Mouse (Mus musculus) lung, postnatal 25 days (tissue): ENCODE measurements around the gene Cdh16.
A peak's percentile ranks its signal among the peaks of the same experiment; 100 is the strongest.
"Not testable (repeated sequence)": the region's sequence is repeated elsewhere in the genome, so short reads cannot be mapped to it uniquely, and the experiment has no call there.

Source experiments
- DNase-seq: peaks from one replicate; pipeline ENCODE4 v3.0.0; 2022; ENCODE audit warnings: low spot score

Cdh16 gene

GRCm38 (mm10) chr8:104624161-104624560 lies at the start of gene Cdh16:
TSS of gene Cdh16 (minus strand) at chr8:104624396.
- peak; percentile 71 for DNase-seq

DNA sequence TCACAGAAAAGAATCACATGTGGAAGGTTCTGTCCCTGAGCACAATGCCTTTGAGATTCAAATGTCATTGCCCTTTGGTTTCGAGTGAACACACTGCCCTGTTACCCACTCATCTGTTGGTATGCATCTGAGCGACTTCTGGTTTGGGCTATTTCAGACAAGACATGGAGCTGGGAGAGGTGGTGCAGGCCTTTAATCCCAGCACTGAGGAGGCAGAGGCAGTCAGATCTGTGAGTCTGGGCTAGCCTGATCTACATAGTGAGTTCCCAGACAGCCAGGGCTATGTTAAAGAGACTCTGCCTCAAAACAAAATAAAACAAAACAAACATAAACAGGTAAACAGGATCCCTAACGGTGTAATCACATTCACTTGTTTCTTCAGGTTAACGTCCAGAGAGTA lies 31.4 kb upstream of the Cdh16 start:
- no peak for DNase-seq

DNA sequence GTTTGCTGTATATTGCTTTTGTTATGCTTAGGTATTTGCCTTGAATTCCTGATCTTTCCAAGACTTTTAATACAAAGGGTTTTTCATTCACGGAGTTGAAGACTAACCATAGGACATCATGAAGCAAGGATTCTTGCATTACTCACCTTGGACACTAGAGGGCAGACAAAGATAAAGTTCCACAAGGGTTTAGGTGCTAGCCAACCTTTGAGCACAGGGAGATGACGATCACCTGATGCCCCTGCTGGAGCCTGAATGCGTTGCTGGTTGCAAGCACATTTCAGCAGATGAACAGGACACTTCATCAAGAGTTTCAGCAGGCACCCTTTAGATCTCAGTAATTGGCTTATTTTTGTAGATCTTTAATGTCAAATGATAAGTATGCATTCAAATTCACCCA lies 30.8 kb upstream of the Cdh16 start:
- DNase-seq = peak; percentile 84

GRCm38 (mm10) chr8:104644187-104644586 lies 20.0 kb upstream of the Cdh16 start:
- DNase-seq = not testable (repeated sequence)

GRCm38 (mm10) chr8:104642324-104642654 lies 18.1 kb upstream of the Cdh16 start:
- DNase-seq = no peak

- DNase-seq = peak; percentile 89
Measured at GRCm38 (mm10) chr8:104641426-104642323, 17.5 kb upstream of the Cdh16 start, which contains the start of gene Ciao2b. TSS of gene Ciao2b (minus strand) at chr8:104641965.

DNA sequence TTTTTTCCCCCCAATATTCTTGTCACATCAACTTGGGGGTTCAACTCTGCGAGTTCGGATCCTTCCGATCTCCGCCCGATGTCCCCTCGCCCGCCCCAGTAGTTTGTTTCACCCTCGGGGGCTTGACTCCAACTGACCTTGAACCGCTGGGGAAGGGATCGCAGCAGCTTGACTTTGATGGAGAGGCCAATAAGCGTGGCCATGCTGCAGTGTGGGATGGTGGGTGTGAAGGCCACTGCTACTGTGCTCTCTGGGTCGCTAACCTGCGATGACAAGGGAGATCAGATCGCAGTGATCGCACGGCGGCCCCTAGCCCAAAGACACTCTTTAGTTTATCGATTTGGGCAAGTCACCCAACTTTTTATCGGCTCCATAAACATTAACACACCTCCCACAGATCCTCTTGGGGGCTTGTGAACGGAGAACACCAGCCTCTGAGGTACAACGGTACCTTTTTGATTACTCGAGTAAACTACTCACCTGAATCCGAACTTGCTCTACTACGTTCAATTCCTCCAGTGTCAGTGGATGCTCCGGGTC lies 16.7 kb upstream of the Cdh16 start:
- no peak for DNase-seq

DNA sequence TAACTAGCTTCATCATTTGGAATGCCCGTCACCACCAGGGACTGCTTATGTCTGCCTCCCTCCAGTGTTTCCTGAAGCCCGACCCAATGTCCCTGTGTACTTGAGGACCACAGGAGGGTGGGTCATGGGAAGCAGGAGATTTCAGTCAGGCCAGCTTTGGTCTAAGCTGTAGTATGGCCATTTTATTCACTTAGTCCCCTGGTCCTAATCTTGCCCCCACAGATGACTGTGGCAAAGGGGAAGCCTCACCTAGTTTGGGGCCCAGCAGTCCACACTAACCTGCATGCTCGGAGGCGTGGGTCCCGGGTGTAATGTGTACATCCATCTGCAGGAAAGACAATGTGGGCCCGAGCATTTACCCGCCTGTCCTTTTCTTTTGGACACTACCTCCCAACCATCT lies 16.0 kb upstream of the Cdh16 start:
- no peak for DNase-seq

- no peak for DNase-seq
Measured at GRCm38 (mm10) chr8:104638010-104638409, 13.8 kb upstream of the Cdh16 start.

DNA sequence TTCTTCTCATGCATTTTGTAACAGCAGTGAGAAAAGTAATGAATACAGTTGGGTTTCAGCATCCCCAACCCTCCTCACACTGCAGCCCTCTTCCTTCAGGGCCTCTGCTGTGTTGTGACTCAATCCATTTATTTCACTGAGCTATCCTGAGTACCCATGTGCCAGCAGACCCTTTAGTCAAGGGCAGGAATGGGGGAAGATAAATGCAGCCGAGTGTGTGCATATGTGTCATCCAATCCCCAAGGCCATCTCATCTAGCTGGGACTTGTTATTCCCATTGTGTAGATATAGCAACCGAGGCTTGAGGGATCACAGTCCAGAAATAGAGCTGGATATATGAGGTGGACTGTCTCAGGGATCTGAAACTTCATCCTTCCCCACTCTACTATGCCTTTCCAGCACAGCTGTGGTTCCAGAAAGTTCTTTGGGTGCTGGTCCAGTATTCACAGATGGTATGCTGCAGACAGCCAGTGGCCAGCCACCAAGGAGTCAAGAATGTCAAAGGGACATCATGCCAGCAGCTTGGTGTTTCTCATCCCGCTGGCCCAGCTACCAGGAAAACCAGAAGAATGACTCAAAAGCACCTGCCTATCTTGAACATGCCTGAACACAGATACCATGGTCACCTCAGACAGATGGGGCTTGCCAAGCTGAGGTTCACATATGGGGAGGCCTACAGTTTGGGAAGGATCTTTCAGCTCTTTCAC lies 11.0 kb upstream of the Cdh16 start:
- DNase-seq = no peak

GRCm38 (mm10) chr8:104633156-104633744 lies 9.1 kb upstream of the Cdh16 start:
- no peak for DNase-seq

DNA sequence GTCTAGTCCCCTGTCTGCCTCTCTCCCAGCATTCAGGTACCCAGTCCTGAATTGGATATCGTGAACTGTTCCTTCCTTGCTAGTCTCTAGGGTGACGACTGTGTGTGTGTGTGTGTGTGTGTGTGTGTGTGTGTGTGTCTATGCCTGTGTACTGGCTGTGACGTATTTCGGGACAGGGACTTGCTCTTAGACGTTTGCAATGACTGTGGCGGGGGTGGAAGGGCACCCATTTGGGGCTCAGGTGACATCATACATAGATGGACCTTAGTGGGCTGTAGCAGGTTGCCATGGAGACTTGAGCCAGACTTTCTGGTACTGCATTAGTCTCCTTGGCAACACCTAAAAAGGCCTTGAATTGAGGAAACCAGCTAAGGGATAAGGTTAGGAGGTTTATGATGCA lies 8.3 kb upstream of the Cdh16 start:
- DNase-seq = no peak

DNA sequence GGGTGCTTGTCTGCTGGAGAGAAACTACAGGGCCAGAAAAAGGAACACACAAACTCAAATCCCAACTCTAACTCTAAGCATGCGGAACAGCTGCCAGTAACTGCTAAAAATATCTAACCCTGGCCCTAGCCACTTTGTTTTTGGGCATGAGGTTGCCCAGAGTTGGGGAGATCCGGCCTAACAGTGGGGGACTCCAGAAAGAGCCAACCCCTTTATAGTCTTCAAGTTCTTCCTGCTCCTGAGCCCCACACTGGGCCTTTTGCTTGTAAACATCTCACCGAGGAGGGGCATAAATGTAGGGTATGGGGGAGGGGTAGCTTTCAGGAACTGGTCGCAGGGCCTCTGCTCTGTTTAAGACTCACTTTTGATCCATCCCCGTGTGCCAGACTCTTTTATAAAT lies 7.8 kb upstream of the Cdh16 start:
- no peak for DNase-seq

DNA sequence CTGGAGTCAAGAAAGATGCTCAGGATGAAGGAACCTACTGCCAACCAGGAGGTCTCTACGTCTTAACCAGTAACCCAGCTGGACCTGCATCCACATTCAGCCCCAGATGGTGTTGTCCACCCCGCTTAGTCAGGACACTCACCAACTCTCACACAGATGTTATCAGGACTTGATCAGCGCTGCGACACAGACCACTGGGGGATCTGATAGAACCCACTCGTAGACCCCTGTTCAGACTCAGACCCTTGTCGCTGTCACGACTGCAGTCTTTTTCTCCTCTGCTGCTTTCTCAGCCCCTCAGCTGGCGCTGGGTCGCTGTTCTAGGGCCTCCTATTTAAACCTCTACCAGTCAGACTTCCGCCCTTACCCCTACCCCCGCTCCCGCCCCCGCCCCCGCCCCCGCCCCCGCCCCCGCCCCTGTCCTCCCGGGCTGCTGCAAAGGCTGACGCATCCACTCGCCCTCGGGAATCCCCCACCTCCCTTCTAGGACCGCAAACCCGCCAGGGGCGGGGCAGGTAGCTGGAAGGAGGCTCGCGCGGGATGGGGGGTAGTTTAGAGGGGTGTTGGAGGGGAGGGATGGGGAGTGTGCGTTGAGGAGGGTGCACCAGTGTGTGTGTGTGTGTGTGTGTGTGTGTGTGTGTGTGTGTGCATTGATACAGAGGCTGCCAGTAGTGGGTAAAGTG lies 6.9 kb upstream of the Cdh16 start, which contains the start of gene Rrad:
TSS of gene Rrad (minus strand) at position 347 of the 683 bp plus-strand sequence.
- peak; percentile 56 for DNase-seq

GRCm38 (mm10) chr8:104630574-104630973 lies 6.4 kb upstream of the Cdh16 start:
- DNase-seq = no peak

DNA sequence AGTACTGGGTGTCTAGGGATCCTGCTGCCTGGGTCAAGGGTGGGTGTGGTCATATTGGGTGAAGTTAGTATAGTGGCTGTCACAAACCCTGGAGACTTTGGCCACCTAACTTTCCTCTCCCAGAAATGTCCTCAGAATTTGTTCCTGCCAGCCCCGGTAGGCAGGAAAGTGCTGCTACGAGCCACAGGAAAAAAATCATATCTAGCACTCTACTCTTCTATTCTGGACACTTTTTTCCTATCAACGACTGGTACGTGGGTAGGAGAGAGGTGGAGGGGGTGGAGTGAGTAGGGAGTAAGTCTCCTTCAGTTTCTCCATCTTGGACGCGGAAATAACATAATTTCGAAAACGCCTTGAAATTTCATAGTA lies 5.9 kb upstream of the Cdh16 start:
- DNase-seq = no peak

DNA sequence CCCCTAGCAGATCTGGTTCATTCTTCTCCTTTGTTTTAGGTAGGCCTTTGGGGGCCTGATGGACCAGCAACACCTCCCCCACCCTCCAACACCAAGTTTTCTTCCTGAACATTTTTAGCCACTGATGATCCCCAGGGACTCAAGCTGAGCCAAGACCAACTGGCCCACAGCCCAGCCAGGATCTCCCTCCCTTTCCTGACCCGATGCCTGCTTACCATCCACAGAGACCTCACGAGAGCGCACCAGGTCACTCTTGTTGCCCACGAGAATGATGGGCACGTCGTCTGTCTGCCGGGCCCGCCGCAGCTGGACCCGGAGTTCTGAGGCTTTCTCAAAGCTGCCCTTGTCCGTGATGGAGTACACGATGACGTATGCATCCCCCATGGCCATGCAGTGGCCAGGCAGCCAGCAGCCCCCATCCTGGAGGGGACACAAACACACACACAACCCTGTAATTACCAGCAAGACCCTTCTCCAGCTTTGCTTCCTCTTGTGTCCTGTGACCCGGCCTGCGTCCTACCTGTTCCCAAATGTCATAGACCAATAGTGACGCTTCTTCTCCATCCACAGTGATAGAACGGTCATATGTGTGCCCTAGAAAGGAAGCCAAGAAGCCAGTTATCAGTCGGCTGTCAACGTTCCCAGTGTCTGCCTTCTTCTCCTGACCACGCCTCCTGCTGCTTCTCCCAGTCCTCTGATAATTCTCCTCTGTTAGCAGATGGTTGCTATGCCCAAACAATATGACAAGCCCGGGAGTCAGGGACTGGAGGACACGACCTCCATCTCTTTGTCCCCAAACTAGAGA lies 5.3 kb upstream of the Cdh16 start:
- no peak for DNase-seq

- no peak for DNase-seq
Measured at GRCm38 (mm10) chr8:104628402-104628801, 4.2 kb upstream of the Cdh16 start.

DNA sequence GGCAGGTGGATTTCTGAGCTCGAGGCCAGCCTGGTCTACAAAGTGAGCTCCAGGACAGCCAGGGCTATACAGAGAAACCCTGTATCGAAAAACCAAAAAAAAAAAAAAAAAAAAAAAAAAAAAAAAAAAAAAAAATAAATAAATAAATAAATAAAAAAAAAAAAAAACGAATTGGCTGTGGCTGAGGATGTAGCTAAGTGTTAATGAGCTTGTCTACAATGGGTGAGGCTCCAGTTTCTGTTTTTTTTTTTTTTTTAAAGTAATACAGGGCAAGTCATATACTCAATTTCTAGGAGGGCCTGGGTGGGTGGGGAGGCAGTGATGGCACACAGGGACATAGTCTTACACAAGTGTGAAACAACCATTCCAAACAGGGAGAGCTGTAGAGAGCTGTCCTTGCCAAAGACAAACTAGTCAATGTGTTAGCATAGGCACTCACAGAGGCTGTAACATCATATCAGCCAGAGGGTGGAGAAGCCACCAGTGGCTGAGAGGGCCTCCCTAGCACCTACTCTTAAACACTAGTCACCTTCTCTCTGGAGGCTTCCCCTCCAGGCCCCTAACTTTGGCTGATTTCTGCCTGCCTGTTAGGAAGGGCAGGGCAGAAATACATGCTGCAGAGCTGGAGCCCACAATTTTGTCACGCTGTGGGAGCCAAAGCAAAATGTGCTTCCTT lies 3.0 kb upstream of the Cdh16 start:
- DNase-seq = no peak

DNA sequence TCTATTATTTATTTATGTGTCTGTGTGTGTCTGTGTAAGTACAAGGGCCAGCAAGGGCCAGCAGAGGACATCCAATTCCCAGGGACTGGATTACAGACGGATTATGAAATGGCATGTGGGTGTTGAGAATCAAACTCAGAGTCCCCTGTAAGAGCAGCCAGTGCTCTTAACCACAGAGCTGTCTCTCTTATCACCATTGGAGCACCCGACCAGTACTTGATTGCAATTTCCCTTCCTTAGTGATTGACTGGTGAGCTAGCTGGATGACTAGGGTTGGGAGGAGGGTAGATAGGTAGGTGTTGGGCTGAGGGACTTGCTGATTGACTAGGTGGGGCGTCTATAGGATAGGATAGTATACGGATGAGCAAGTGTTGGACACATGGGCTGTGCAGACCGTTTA lies 3.4 kb downstream of the Cdh16 start:
- no peak for DNase-seq

- DNase-seq = no peak
Measured at GRCm38 (mm10) chr8:104613119-104613518, 11.1 kb downstream of the Cdh16 start.
